Mouse (Mus musculus) myocyte (in vitro differentiated cells): Measurements from ENCODE around the gene AW146154. TPM values are rescaled to one million over a fixed set of nuclear protein-coding genes. Genes with fewer than 3 reads are reported as not detected.

Source experiments
- polyA plus RNA-seq: library from polyadenylated mRNA; unstranded; fragments of >200 nt; fragmentation: generic; extraction: Trizol; gene quantifications from one replicate; pipeline ENCODE4 v1.2.1, GENCODE M21; 2012; ENCODE audit warnings: missing spikeins

AW146154 gene
- polyA plus RNA-seq, 1 experiment: 0.59 TPM

Other genes starting within 250 kb of the AW146154 start
- gene AI987944, start 106.5 kb downstream of the AW146154 start, polyA plus RNA-seq: 2.8 TPM
- 0.01 TPM for gene Vmn2r57, start 51.2 kb downstream of the AW146154 start, polyA plus RNA-seq
- not detected for gene Gm20449, start 473 bp downstream of the AW146154 start, polyA plus RNA-seq
- gene Gm6871, start 73.8 kb upstream of the AW146154 start, polyA plus RNA-seq: 0.22 TPM
- gene 2610021A01Rik, start 99.3 kb upstream of the AW146154 start, polyA plus RNA-seq: 1.5 TPM
- gene Zfp788, start 133.3 kb upstream of the AW146154 start, polyA plus RNA-seq: 1.4 TPM